Mouse (Mus musculus): ENCODE measurements around the gene Tmigd1. TPM values are rescaled to one million over a fixed set of nuclear protein-coding genes. Genes with fewer than 3 reads are reported as not detected.
"Not testable (repeated sequence)": the region's sequence is repeated elsewhere in the genome, so short reads cannot be mapped to it uniquely, and the experiment has no call there.

Tmigd1 gene
- polyA plus RNA-seq, 1 experiment from 2014 or later: not detected

DNA sequence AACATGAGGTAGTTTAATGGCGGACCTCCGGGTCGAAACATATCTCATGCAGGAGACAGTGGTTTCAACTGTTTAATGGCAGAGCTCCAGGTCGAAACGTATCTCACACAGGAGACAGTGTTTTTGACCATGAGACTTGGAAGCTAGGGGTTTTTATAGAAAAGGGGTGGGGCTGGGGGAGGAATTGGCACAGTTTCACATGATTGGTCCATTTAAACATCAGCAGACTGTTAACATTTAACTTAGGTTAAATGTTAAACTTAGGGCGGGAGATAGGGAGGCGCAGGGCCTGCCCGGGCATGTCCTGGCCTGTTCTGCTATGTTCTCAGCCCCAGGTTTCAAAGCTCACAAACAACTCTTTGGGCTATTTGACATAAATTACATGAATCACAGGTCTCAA, 26.6 kb downstream of the Tmigd1 start:
- WGBS (ENCODE audit: insufficient replicate concordance): 68% methylated on average over 8 of the region's 8 CpGs
- not testable (repeated sequence) for H3K9me3 ChIP-seq (replicated peaks); ATAC-seq (ENCODE audit: insufficient read depth); H3K27me3 ChIP-seq; H3K4me1 ChIP-seq (replicated peaks); H3K36me3 ChIP-seq (replicated peaks); H3K4me3 ChIP-seq (replicated peaks); H3K4me2 ChIP-seq; H3K9ac ChIP-seq; H3K27ac ChIP-seq (replicated peaks)

DNA sequence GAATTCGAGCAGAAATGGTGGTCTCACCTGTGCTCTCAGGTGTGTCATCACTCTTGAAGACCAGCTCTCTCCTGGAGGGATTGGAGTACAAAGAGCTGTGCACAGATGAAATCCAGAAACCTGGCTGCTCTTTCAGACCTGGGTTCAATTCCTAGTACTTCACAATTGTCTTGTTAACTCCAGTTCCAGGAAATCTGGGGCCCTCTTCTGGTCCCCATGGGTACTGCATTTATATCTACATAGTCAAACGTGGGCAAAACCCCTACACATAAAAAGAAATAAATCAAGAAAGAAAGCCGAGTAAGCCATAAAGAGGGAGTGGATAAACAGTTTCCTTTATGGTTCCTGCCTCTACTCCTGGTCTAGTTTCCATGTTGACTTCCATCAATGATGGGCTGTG, 31.2 kb downstream of the Tmigd1 start:
- Histone ChIP-seq H3K36me3 (replicated peaks) (no peaks in the 10 kb centered on the region), H3K27me3 (0 out of 2 replicates have a peak, but pooled peaks cover 3% of the 10 kb centered on the region), H3K9me3 (replicated peaks) (no peaks in the 10 kb centered on the region), H3K4me3 (replicated peaks) (no peak overlapping the region), H3K4me1 (replicated peaks) (no peaks in the 10 kb centered on the region), H3K27ac (replicated peaks) (no peak overlapping the region), H3K4me2 (no peak overlapping the region), H3K9ac (no peak overlapping the region)
- WGBS (ENCODE audit: insufficient replicate concordance): 42% methylated on average over 3 of the region's 3 CpGs
- no peak for ATAC-seq (ENCODE audit: insufficient read depth)

DNA sequence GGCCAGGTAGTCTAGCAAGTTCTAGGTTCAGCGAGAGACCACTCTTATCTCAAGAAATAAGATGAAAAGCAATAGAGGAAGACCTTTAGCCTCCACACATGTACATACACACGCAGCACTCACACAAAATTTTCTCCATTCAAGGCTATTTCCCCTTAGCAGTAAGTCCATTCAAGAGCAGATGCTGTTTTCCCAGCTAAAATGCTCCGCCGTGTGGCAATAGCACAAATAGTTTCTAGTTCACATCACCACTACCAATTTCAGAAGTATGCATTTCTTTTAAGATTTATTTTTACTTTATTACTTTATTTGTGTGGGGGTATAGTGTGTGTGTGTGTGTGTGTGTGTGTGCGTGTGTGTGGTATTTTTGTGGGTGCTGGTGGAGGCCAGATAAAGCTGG, 34.6 kb downstream of the Tmigd1 start:
- no peak overlapping the region for H3K9ac ChIP-seq
- no peaks in the 10 kb centered on the region for H3K4me1 ChIP-seq (replicated peaks)
- H3K4me3 ChIP-seq (replicated peaks): no peak overlapping the region
- no peak overlapping the region for H3K27ac ChIP-seq (replicated peaks)
- H3K9me3 ChIP-seq (replicated peaks): no peaks in the 10 kb centered on the region
- no peaks in the 10 kb centered on the region for H3K36me3 ChIP-seq (replicated peaks)
- no peak for ATAC-seq (ENCODE audit: insufficient read depth)
- 0 out of 2 replicates have a peak, but pooled peaks cover 3% of the 10 kb centered on the region for H3K27me3 ChIP-seq
- 58% methylated on average over 5 of the region's 5 CpGs for WGBS (ENCODE audit: insufficient replicate concordance)
- H3K4me2 ChIP-seq: no peak overlapping the region

DNA sequence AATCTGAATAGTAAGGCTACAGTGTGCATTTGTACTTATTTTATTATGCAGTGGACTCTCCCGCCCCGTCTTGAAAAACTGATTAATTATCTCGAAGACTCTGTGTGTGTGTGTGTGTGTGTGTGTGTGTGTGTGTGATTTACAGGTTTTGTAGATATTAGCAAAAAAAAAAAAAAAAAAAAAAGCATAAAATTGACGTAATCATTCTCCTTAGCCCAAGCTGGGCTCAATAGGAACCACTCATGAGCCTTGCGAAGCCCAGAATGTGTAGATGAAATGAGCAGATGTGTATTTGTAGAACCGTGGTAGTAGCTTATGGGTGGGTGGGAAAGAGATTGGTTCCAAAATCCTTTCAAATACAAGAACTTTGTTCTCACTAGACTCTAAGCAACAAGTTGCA, 42.9 kb downstream of the Tmigd1 start:
- H3K4me1 ChIP-seq (replicated peaks): peaks cover 20% of the 10 kb centered on the region
- peak overlapping the region; percentile 85 for H3K4me3 ChIP-seq (replicated peaks)
- 0 out of 2 replicates have a peak, but pooled peaks cover 6% of the 10 kb centered on the region for H3K27me3 ChIP-seq
- no peaks in the 10 kb centered on the region for H3K9me3 ChIP-seq (replicated peaks)
- H3K36me3 ChIP-seq (replicated peaks): 0 out of 2 replicates have a peak, but pooled peaks cover 4% of the 10 kb centered on the region
- 60% methylated on average over 6 of the region's 6 CpGs for WGBS (ENCODE audit: insufficient replicate concordance)
- peak overlapping the region; percentile 97 for H3K4me2 ChIP-seq
- peak overlapping the region; percentile 78 for H3K9ac ChIP-seq
- H3K27ac ChIP-seq (replicated peaks): peak overlapping the region; percentile 66; the same call in 1 of the 2 replicates
- ATAC-seq (ENCODE audit: insufficient read depth): no peak

DNA sequence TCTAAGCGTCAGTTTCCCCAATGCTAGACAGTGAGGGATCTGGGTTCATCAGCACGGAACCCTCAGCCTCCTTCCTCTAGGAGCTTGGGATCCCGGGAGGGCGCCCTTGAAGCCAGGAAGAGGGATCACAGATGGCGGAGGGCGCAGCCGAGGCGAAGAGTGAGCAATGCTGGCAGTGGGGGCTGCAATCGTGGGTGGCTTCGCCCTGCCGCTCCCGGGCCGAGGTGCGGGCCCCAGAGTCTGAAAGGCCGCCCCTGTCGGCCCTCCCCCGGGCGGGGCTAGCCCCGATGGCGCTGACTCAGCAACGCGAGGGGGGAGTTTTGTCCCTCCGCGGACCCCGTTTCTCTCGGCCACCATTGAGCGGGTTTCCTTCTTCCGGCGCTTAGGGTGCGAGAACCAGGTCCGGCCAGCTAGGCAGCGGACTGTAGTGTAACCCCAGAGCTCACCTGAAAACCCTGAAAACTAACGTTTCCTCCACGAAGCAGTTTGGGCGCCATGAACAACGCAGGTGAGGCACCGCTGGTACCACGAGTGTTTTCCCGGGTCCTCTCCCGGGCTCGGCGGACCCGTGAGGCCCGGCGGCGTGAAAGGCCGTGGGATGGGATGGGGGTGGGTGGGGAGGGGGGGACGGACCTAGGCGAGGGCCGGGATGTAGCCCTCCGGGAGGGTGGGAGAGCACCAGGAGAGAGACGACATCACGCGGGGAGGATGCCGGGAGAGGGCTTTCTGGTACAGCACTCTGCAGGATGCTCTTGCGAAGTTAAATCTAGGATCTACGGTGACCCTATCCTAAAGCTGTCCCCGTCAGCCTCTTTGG, 43.6 kb downstream of the Tmigd1 start:
- 0 out of 2 replicates have a peak, but pooled peaks cover 4% of the 10 kb centered on the region for H3K36me3 ChIP-seq (replicated peaks)
- peak; percentile 94 for ATAC-seq (ENCODE audit: insufficient read depth)
- peak overlapping the region; percentile 66 for H3K27ac ChIP-seq (replicated peaks)
- peak overlapping the region; percentile 85 for H3K4me3 ChIP-seq (replicated peaks)
- H3K4me1 ChIP-seq (replicated peaks): peaks cover 20% of the 10 kb centered on the region
- WGBS (ENCODE audit: insufficient replicate concordance): under 1% methylated on average over 58 of the region's 58 CpGs
- H3K9me3 ChIP-seq (replicated peaks): no peaks in the 10 kb centered on the region
- 0 out of 2 replicates have a peak, but pooled peaks cover 6% of the 10 kb centered on the region for H3K27me3 ChIP-seq
- H3K9ac ChIP-seq: peak overlapping the region; percentile 78
- H3K4me2 ChIP-seq: peak overlapping the region; percentile 97

DNA sequence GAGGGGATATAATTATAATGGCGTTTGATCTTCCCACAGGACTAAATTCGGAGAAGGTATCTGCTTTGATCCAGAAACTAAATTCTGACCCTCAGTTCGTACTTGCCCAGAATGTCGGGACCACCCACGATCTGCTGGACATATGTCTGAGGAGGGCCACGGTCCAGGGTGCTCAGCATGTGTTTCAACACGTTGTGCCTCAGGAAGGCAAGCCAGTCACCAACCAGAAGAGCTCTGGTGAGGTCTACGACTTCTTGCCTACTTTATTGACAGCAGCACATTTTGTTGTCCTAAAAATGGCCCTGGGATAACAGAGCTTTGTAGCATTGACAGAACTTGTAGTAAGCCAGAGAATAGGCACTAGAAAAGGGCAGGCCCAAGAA, 44.2 kb downstream of the Tmigd1 start:
- peak overlapping the region; percentile 78 for H3K9ac ChIP-seq
- H3K27ac ChIP-seq (replicated peaks): no peak overlapping the region
- H3K4me3 ChIP-seq (replicated peaks): peak overlapping the region; percentile 85
- peaks cover 20% of the 10 kb centered on the region for H3K4me1 ChIP-seq (replicated peaks)
- no peaks in the 10 kb centered on the region for H3K9me3 ChIP-seq (replicated peaks)
- WGBS (ENCODE audit: insufficient replicate concordance): 3% methylated on average over 8 of the region's 8 CpGs
- peak overlapping the region; percentile 97 for H3K4me2 ChIP-seq
- ATAC-seq (ENCODE audit: insufficient read depth): no peak
- 0 out of 2 replicates have a peak, but pooled peaks cover 6% of the 10 kb centered on the region for H3K27me3 ChIP-seq
- H3K36me3 ChIP-seq (replicated peaks): peaks cover 10% of the 10 kb centered on the region

DNA sequence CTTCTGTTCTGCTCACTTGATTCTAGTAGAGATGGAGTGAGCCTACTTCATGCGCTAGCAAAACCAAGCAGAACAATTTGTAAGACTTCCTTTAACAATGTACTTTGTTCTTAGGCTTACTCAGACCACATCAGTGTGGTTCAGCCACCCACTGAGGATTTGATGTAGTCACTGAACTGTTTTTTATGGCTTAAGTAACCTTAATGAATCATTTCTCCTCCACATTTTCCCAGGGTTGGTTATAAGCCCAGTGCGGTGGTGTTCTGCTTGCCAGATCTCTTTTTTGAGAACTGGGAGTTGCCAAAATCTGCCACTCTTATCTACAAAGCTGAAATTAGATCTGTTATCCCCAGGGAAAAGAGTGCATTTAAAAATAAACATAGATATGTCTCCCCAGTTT, 51.6 kb downstream of the Tmigd1 start:
- 83% methylated on average over 2 of the region's 2 CpGs for WGBS (ENCODE audit: insufficient replicate concordance)
- H3K4me2 ChIP-seq: no peak overlapping the region
- no peaks in the 10 kb centered on the region for H3K27me3 ChIP-seq
- H3K36me3 ChIP-seq (replicated peaks): peaks cover 64% of the 10 kb centered on the region
- H3K9me3 ChIP-seq (replicated peaks): no peaks in the 10 kb centered on the region
- H3K4me1 ChIP-seq (replicated peaks): no peaks in the 10 kb centered on the region
- no peak overlapping the region for H3K4me3 ChIP-seq (replicated peaks)
- H3K27ac ChIP-seq (replicated peaks): no peak overlapping the region
- no peak overlapping the region for H3K9ac ChIP-seq
- ATAC-seq (ENCODE audit: insufficient read depth): no peak

DNA sequence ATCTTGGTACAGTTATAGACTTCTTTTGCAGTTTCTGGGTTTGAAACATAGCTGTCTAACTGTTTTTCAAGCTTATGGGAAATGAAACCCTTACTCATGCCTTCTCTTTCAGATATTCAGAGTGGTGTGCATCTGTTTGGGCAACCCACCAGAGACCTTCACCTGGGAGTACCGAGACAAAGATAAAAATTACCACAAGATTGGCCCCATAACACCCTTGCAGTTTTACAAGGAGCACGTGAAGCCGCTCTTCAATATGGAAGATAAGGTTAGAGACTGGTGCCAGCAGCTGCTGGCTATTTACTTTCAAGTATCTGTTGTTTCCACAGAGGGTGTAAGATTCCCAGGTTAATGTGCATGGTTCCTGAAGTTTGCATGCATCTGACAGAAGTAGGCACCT, 63.7 kb downstream of the Tmigd1 start:
- ATAC-seq (ENCODE audit: insufficient read depth): no peak
- H3K27ac ChIP-seq (replicated peaks): no peak overlapping the region
- no peak overlapping the region for H3K4me3 ChIP-seq (replicated peaks)
- no peaks in the 10 kb centered on the region for H3K4me1 ChIP-seq (replicated peaks)
- no peak overlapping the region for H3K4me2 ChIP-seq
- H3K9me3 ChIP-seq (replicated peaks): no peaks in the 10 kb centered on the region
- WGBS (ENCODE audit: insufficient replicate concordance): 65% methylated on average over 3 of the region's 3 CpGs
- H3K9ac ChIP-seq: no peak overlapping the region
- H3K36me3 ChIP-seq (replicated peaks): peaks cover 78% of the 10 kb centered on the region
- no peaks in the 10 kb centered on the region for H3K27me3 ChIP-seq

Other genes with a start within 250 kb of the Tmigd1 start
- not detected in 2 replicates for gene Bhlha9, start 229.7 kb upstream of the Tmigd1 start, polyA plus RNA-seq (2015; fragmentation: Nextera tagmentation; extraction: Ambion mirVana)
- not detected in 2 replicates for gene Trarg1, start 222.4 kb upstream of the Tmigd1 start, polyA plus RNA-seq (2015; fragmentation: Nextera tagmentation; extraction: Ambion mirVana)
- 10.1 and 11.0 TPM in 2 replicates for gene Gosr1, start 138.6 kb upstream of the Tmigd1 start, polyA plus RNA-seq (2015; fragmentation: Nextera tagmentation; extraction: Ambion mirVana)
- gene Cpd, start 55.1 kb upstream of the Tmigd1 start, polyA plus RNA-seq (2015; fragmentation: Nextera tagmentation; extraction: Ambion mirVana): 4.7 and 4.8 TPM in 2 replicates
- gene Blmh, start 22.6 kb downstream of the Tmigd1 start, polyA plus RNA-seq (2015; fragmentation: Nextera tagmentation; extraction: Ambion mirVana): 40.5 and 44.2 TPM in 2 replicates
- 2.1 and 2.4 TPM in 2 replicates for gene Slc6a4, start 96.4 kb downstream of the Tmigd1 start, polyA plus RNA-seq (2015; fragmentation: Nextera tagmentation; extraction: Ambion mirVana)
- gene Nsrp1, start 176.3 kb downstream of the Tmigd1 start, polyA plus RNA-seq (2015; fragmentation: Nextera tagmentation; extraction: Ambion mirVana): 18.4 and 21.0 TPM in 2 replicates

All from liver, embryonic 15.5 days (tissue).